Mouse (Mus musculus): Measurements from ENCODE around the gene Lrmda. TPM values are rescaled to one million over a fixed set of nuclear protein-coding genes. Genes with fewer than 3 reads are reported as not detected.

Lrmda gene
- total RNA-seq, 4 experiments from 2014 or later: 1.2 to 2.4 (median 1.3) TPM

- no peak for DNase-seq (ENCODE audit: low spot score in 2 of 2)
Observed at GRCm38 (mm10) chr14:22222574-22222973, 203.1 kb downstream of the Lrmda start.

GRCm38 (mm10) chr14:22226205-22226604 is 206.7 kb downstream of the Lrmda start:
- no peak for DNase-seq (ENCODE audit: low spot score in 2 of 2)

GRCm38 (mm10) chr14:22228253-22228968 is 208.9 kb downstream of the Lrmda start:
- no peak for DNase-seq (ENCODE audit: low spot score in 2 of 2)

- no peak for DNase-seq (ENCODE audit: low spot score in 2 of 2)
Observed at GRCm38 (mm10) chr14:22240315-22240714, 220.8 kb downstream of the Lrmda start.

- no peak for DNase-seq (ENCODE audit: low spot score in 2 of 2)
Observed at GRCm38 (mm10) chr14:22255458-22255857, 235.9 kb downstream of the Lrmda start.

- no peak for DNase-seq (ENCODE audit: low spot score in 2 of 2)
Observed at GRCm38 (mm10) chr14:22256274-22256673, 236.8 kb downstream of the Lrmda start.

GRCm38 (mm10) chr14:22259376-22260032 is 240.0 kb downstream of the Lrmda start:
- DNase-seq (ENCODE audit: low spot score in 2 of 2): no peak

GRCm38 (mm10) chr14:22260033-22260419 is 240.5 kb downstream of the Lrmda start:
- DNase-seq (ENCODE audit: low spot score in 2 of 2): no peak

- DNase-seq (ENCODE audit: low spot score in 2 of 2): no peak
Observed at GRCm38 (mm10) chr14:22265229-22265905, 245.9 kb downstream of the Lrmda start.

GRCm38 (mm10) chr14:22269812-22270211 is 250.3 kb downstream of the Lrmda start:
- DNase-seq (ENCODE audit: low spot score in 2 of 2): no peak

GRCm38 (mm10) chr14:22278053-22278452 is 258.5 kb downstream of the Lrmda start:
- DNase-seq (ENCODE audit: low spot score in 2 of 2): no peak

- DNase-seq (ENCODE audit: low spot score in 2 of 2): no peak
Observed at GRCm38 (mm10) chr14:22279591-22279990, 260.1 kb downstream of the Lrmda start.

GRCm38 (mm10) chr14:22281630-22282029 is 262.1 kb downstream of the Lrmda start:
- DNase-seq (ENCODE audit: low spot score in 2 of 2): no peak

- DNase-seq (ENCODE audit: low spot score in 2 of 2): no peak
Observed at GRCm38 (mm10) chr14:22282847-22283246, 263.3 kb downstream of the Lrmda start.

GRCm38 (mm10) chr14:22283722-22284121 is 264.2 kb downstream of the Lrmda start:
- DNase-seq (ENCODE audit: low spot score in 2 of 2): no peak

GRCm38 (mm10) chr14:22284823-22285517 is 265.5 kb downstream of the Lrmda start:
- no peak for DNase-seq (ENCODE audit: low spot score in 2 of 2)

- DNase-seq (ENCODE audit: low spot score in 2 of 2): no peak
Observed at GRCm38 (mm10) chr14:22285826-22286225, 266.3 kb downstream of the Lrmda start.

GRCm38 (mm10) chr14:22288179-22288578 is 268.7 kb downstream of the Lrmda start:
- DNase-seq (ENCODE audit: low spot score in 2 of 2): no peak

- DNase-seq (ENCODE audit: low spot score in 2 of 2): no peak
Observed at GRCm38 (mm10) chr14:22289380-22289922, 269.9 kb downstream of the Lrmda start.

- no peak for DNase-seq (ENCODE audit: low spot score in 2 of 2)
Observed at GRCm38 (mm10) chr14:22294371-22294770, 274.9 kb downstream of the Lrmda start.

GRCm38 (mm10) chr14:22296655-22297239 is 277.2 kb downstream of the Lrmda start:
- DNase-seq (ENCODE audit: low spot score in 2 of 2): no peak

Measured in left cerebral cortex, adult 8-10 months (tissue).